Mouse (Mus musculus) neural tube, embryonic 13.5 days (tissue): ENCODE measurements around the gene Cyp3a44. TPM values are rescaled to one million over a fixed set of nuclear protein-coding genes. Genes with fewer than 3 reads are reported as not detected.
"Not testable (repeated sequence)": the region's sequence is repeated elsewhere in the genome, so short reads cannot be mapped to it uniquely, and the experiment has no call there.

Experiments
- ATAC-seq: fragments of 200-750 bp; cut with Nextera tagmentation; 2 replicates; pipeline ENCODE4 v1.8.0; 2017; ENCODE audit warnings: low read depth, mild to moderate bottlenecking, moderate TSS enrichment, moderate library complexity
- H3K27ac ChIP-seq: fragments of 300-500 bp; sonication (generic); replicated peaks from 2 replicates; pipeline ENCODE4 v1.5.1; 2015; ENCODE audit warnings: moderate library complexity, mild to moderate bottlenecking, inconsistent platforms
- H3K27me3 ChIP-seq: fragments of 300-500 bp; sonication (generic); 2 replicates; pipeline ENCODE4 v1.6.1; 2015; ENCODE audit warnings: mild to moderate bottlenecking, inconsistent platforms
- H3K36me3 ChIP-seq: fragments of 300-500 bp; sonication (generic); 2 replicates; pipeline ENCODE4 v1.6.1; 2015; ENCODE audit warnings: mild to moderate bottlenecking, inconsistent platforms
- H3K4me1 ChIP-seq: fragments of 300-500 bp; sonication (generic); replicated peaks from 2 replicates; pipeline ENCODE4 v1.6.1; 2015; ENCODE audit warnings: inconsistent platforms
- H3K4me2 ChIP-seq: fragments of 300-500 bp; sonication (generic); 2 replicates; pipeline ENCODE4 v1.6.1; 2015; ENCODE audit warnings: inconsistent platforms, mild to moderate bottlenecking, moderate library complexity
- H3K4me3 ChIP-seq: fragments of 300-500 bp; sonication (generic); 2 replicates; pipeline ENCODE4 v1.5.1; 2015; ENCODE audit warnings: mild to moderate bottlenecking, inconsistent platforms
- H3K9ac ChIP-seq: fragments of 300-500 bp; sonication (generic); 2 replicates; pipeline ENCODE4 v1.6.1; 2015; ENCODE audit warnings: moderate library complexity, mild to moderate bottlenecking, inconsistent platforms
- H3K9me3 ChIP-seq: fragments of 300-500 bp; sonication (generic); 2 replicates; pipeline ENCODE4 v1.6.1; 2016; ENCODE audit warnings: inconsistent platforms
- WGBS: fragments of 180-500 bp; shearing (Covaris S2); methylation state at CpG from one replicate; pipeline ENCODE4 v1.1.7; 2015; 5-methylcytosine and 5-hydroxymethylcytosine counted together
- polyA plus RNA-seq: library from polyadenylated mRNA; unstranded; fragments of >200 nt; fragmentation: Nextera tagmentation; extraction: Ambion mirVana; gene quantifications from 2 replicates; pipeline ENCODE4 v1.2.1, GENCODE M21; 2015

The Cyp3a44 gene
- polyA plus RNA-seq, result not detected in 2 replicates

- not testable (repeated sequence) for H3K4me1 ChIP-seq, H3K27me3 ChIP-seq, H3K36me3 ChIP-seq, H3K9ac ChIP-seq, H3K4me3 ChIP-seq, H3K4me2 ChIP-seq, ATAC-seq, H3K27ac ChIP-seq
- peaks cover 29% of the 10 kb centered on the region for H3K9me3 ChIP-seq
- WGBS, result 69% methylated on average over 2 of the region's 2 CpGs
These were observed at the start of gene Cyp3a44 for GRCm38 (mm10) chr5:145805796-145806195. Cyp3a44 (minus strand) TSS chr5:145805874.

DNA sequence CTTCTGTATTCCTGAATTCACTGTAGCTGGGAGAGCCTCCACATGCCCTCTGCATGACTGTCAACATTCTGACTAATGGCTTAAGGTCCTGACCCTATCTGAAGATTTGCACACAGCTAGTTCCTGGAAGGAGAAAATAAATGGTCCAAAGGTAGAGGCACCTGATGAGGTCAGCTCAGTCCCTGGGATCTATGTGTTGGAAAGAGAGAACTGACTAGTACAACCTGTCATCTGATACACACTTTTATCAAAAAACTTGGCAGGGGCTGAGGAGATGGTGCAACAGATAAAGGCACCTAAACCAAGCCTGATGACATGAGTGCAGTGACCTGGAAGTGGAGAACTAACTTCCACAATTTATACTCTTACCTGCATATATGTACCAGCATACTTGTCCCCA, 5.4 kb downstream of the Cyp3a44 start:
- ATAC-seq, result not testable (repeated sequence)

DNA sequence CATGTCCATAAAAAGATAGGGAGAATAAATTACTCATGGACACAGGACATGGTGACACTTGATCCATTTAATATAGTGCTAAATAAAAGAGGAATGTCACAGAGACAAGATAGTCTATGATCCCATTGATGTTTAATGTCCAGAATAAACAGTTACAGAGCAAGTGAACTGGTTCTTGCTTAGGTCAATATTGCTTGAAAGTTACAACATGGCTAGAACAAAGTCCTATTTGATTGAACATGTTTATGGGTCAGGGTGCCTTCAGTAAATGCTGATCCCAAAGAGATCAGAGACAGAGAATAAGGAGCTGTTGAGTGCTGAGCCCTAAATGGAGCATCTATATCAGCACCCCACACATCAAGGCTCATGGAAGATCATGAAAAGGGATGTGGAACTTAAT, 12.4 kb downstream of the Cyp3a44 start:
- H3K27ac ChIP-seq, H3K27me3 ChIP-seq, H3K4me1 ChIP-seq, H3K4me2 ChIP-seq, ATAC-seq, H3K36me3 ChIP-seq, H3K9ac ChIP-seq, H3K4me3 ChIP-seq: not testable (repeated sequence)
- peaks cover 29% of the 10 kb centered on the region for H3K9me3 ChIP-seq

More for the DNA sequence above, 5.4 kb downstream of the Cyp3a44 start:
- not testable (repeated sequence) for H3K9ac ChIP-seq, H3K4me2 ChIP-seq, H3K36me3 ChIP-seq, H3K4me1 ChIP-seq, H3K27ac ChIP-seq, H3K4me3 ChIP-seq, H3K27me3 ChIP-seq
- H3K9me3 ChIP-seq, result peaks cover 35% of the 10 kb centered on the region

GRCm38 (mm10) chr5:145737512-145737911, 68.2 kb downstream of the Cyp3a44 start:
- H3K36me3 ChIP-seq, H3K4me2 ChIP-seq, H3K9ac ChIP-seq, ATAC-seq, H3K27ac ChIP-seq, H3K27me3 ChIP-seq, H3K4me1 ChIP-seq, H3K4me3 ChIP-seq: not testable (repeated sequence)
- H3K9me3 ChIP-seq, result peaks cover 32% of the 10 kb centered on the region
- WGBS, result 72% methylated on average over 3 of the region's 3 CpGs

Other genes starting within 250 kb of the Cyp3a44 start
- not detected in 2 replicates for gene Cyp3a41b, start 221.1 kb downstream of the Cyp3a44 start, polyA plus RNA-seq
- not detected in 2 replicates for gene Cyp3a41a, start 85.7 kb downstream of the Cyp3a44 start, polyA plus RNA-seq
- gene Cyp3a11, start 74.1 kb upstream of the Cyp3a44 start, polyA plus RNA-seq, result not detected in 2 replicates
- not detected in 2 replicates for gene Cyp3a25, start 203.7 kb upstream of the Cyp3a44 start, polyA plus RNA-seq